In genomic region chr9:43101936-43102595, GRCm38 (mm10) we compare ENCODE assay signal across 7 mouse cellular contexts. TPM values are rescaled to one million over a fixed set of nuclear protein-coding genes. Genes with fewer than 3 reads are reported as not detected.
DNase-seq lines count a peak whose midpoint lies in the region; ATAC-seq and TF ChIP-seq lines count a peak whose summit lies in the region.

No protein-coding gene starts in this region.

- 0 out of 2 replicates have a peak overlapping the region, but pooled peaks have one; percentile 80 for H3K4me2 ChIP-seq in embryonic facial prominence, embryonic 12.5 days (replicated peaks)
- peak overlapping the region; percentile 83 for H3K4me2 ChIP-seq in hindbrain, embryonic 15.5 days
- no peak overlapping the region for H3K4me2 ChIP-seq in midbrain, embryonic 11.5 days

- no peaks in the 10 kb centered on the region; the same call in 1 of the 2 replicates for H3K4me1 ChIP-seq in bone marrow, adult 2 months (ENCODE audit: control insufficient read depth, insufficient read depth, low read length)
- peaks cover 21% of the 10 kb centered on the region for H3K4me1 ChIP-seq in embryonic facial prominence, embryonic 12.5 days
- H3K4me1 ChIP-seq in hindbrain, embryonic 15.5 days (replicated peaks) = peaks cover 49% of the 10 kb centered on the region
- peaks cover 21% of the 10 kb centered on the region for H3K4me1 ChIP-seq in midbrain, embryonic 11.5 days (ENCODE audit: control insufficient read depth, insufficient read depth, low read length)

- WGBS in bone marrow, adult 2 months = 51% methylated on average over 8 of the region's 8 CpGs
- WGBS in embryonic facial prominence, embryonic 12.5 days = 72% methylated on average over 8 of the region's 8 CpGs
- WGBS in hindbrain, embryonic 15.5 days = 71% methylated on average over 8 of the region's 8 CpGs
- WGBS in midbrain, embryonic 11.5 days = 81% methylated on average over 8 of the region's 8 CpGs

- peak overlapping the region; percentile 55; the same call in 1 of the 2 replicates for H3K27ac ChIP-seq in bone marrow, adult 2 months (ENCODE audit: control insufficient read depth, insufficient read depth, low read depth, low read length, poor library complexity)
- H3K27ac ChIP-seq in embryonic facial prominence, embryonic 12.5 days = no peak overlapping the region
- H3K27ac ChIP-seq in hindbrain, embryonic 15.5 days (replicated peaks) = no peak overlapping the region
- H3K27ac ChIP-seq in midbrain, embryonic 11.5 days (ENCODE audit: low read depth, low read length) = peak overlapping the region; percentile 12; the same call in 1 of the 2 replicates

- ATAC-seq in embryonic facial prominence, embryonic 12.5 days (ENCODE audit: insufficient number of reproducible peaks, insufficient read depth, low FRiP score, low TSS enrichment) = no peak
- ATAC-seq in hindbrain, embryonic 15.5 days (ENCODE audit: low FRiP score, low read depth) = no peak
- no peak for ATAC-seq in midbrain, embryonic 11.5 days (ENCODE audit: low FRiP score)

- TF ChIP-seq POLR2A in bone marrow, adult 2 months (IDR thresholded peaks at IDR 0.05; ENCODE audit: borderline replicate concordance, control insufficient read depth, low read depth, low read length) = no peak

- no peak for TF ChIP-seq CTCF in bone marrow, adult 2 months (IDR thresholded peaks at IDR 0.05; ENCODE audit: control insufficient read depth, insufficient read depth, low read length)

- no peak for DNase-seq in midbrain, embryonic 11.5 days (ENCODE audit: low spot score, missing footprints)
- DNase-seq in Muller cell, postnatal 12 days (ENCODE audit: inconsistent ontology term) = no peak
- DNase-seq in urinary bladder, postnatal 14 days (ENCODE audit: low spot score) = no peak
- DNase-seq in gastrocnemius, postnatal 36 days = no peak

- no peak overlapping the region for H3K4me3 ChIP-seq in bone marrow, adult 2 months (replicated peaks; ENCODE audit: control insufficient read depth, low read depth, low read length)
- no peak overlapping the region for H3K4me3 ChIP-seq in embryonic facial prominence, embryonic 12.5 days
- no peak overlapping the region for H3K4me3 ChIP-seq in hindbrain, embryonic 15.5 days
- H3K4me3 ChIP-seq in midbrain, embryonic 11.5 days (ENCODE audit: low read depth, low read length) = no peak overlapping the region

- no peak overlapping the region for H3K9ac ChIP-seq in embryonic facial prominence, embryonic 12.5 days
- no peak overlapping the region for H3K9ac ChIP-seq in hindbrain, embryonic 15.5 days
- no peak overlapping the region for H3K9ac ChIP-seq in midbrain, embryonic 11.5 days (ENCODE audit: low read length)

- H3K9me3 ChIP-seq in embryonic facial prominence, embryonic 12.5 days = no peaks in the 10 kb centered on the region
- no peaks in the 10 kb centered on the region for H3K9me3 ChIP-seq in hindbrain, embryonic 15.5 days
- no peaks in the 10 kb centered on the region for H3K9me3 ChIP-seq in midbrain, embryonic 11.5 days (ENCODE audit: control insufficient read depth, low read length)

- H3K27me3 ChIP-seq in embryonic facial prominence, embryonic 12.5 days = no peaks in the 10 kb centered on the region
- H3K27me3 ChIP-seq in hindbrain, embryonic 15.5 days = no peaks in the 10 kb centered on the region
- H3K27me3 ChIP-seq in midbrain, embryonic 11.5 days (ENCODE audit: control insufficient read depth, insufficient read depth, low read length) = no peaks in the 10 kb centered on the region

- H3K36me3 ChIP-seq in embryonic facial prominence, embryonic 12.5 days = no peaks in the 10 kb centered on the region
- H3K36me3 ChIP-seq in hindbrain, embryonic 15.5 days = no peaks in the 10 kb centered on the region
- H3K36me3 ChIP-seq in midbrain, embryonic 11.5 days (ENCODE audit: control insufficient read depth, insufficient read depth, low read length) = no peaks in the 10 kb centered on the region

- intact Hi-C loops in gastrocnemius, postnatal 36 days (cut with DNase I) = loop anchor here (5.0 kb wide), 1 partner anchor 35 kb away; no protein-coding TSS in a partner anchor

RNA-seq across cellular contexts. Expression of gene Arhgef12, which starts 5.0 kb away (rescaled TPM):
- polyA plus RNA-seq in bone marrow, adult 2 months (2011; ENCODE audit: insufficient read depth, insufficient read length, low replicate concordance, missing spikeins) = 21.1 and 29.7 TPM in 2 replicates
- 17.0 and 19.7 TPM in 2 replicates for polyA plus RNA-seq in embryonic facial prominence, embryonic 12.5 days (2016; fragmentation: Nextera tagmentation; extraction: Ambion mirVana)
- polyA plus RNA-seq in hindbrain, embryonic 15.5 days (2015; fragmentation: Nextera tagmentation; extraction: Ambion mirVana) = 18.5 and 20.3 TPM in 2 replicates
- 9.2 and 10.0 TPM in 2 replicates for polyA plus RNA-seq in midbrain, embryonic 11.5 days (2014; fragmentation: Nextera tagmentation; extraction: Ambion mirVana)
- 10 to 100 TPM; 44.9 to 45.2 TPM for total RNA-seq in gastrocnemius, postnatal 36 days (2021)

RNA-seq across cellular contexts. Expression of gene Tmem136, which starts 14.3 kb away (rescaled TPM):
- 2.1 TPM in 1 of 2 replicates, not detected in the other for polyA plus RNA-seq in bone marrow, adult 2 months (2011; ENCODE audit: insufficient read depth, insufficient read length, low replicate concordance, missing spikeins)
- 10.0 and 11.2 TPM in 2 replicates for polyA plus RNA-seq in embryonic facial prominence, embryonic 12.5 days (2016; fragmentation: Nextera tagmentation; extraction: Ambion mirVana)
- 7.2 and 10.0 TPM in 2 replicates for polyA plus RNA-seq in hindbrain, embryonic 15.5 days (2015; fragmentation: Nextera tagmentation; extraction: Ambion mirVana)
- 13.9 and 17.5 TPM in 2 replicates for polyA plus RNA-seq in midbrain, embryonic 11.5 days (2014; fragmentation: Nextera tagmentation; extraction: Ambion mirVana)
- 1 to 10 TPM; 1.1 to 3.2 TPM for total RNA-seq in gastrocnemius, postnatal 36 days (2021)

Comparison
In these comparisons a context has a peak if more than half of its experiments do, and no peak if none do; other contexts are left out.
1. H3K27ac ChIP-seq: peak in bone marrow, adult 2 months (single experiment) and midbrain, embryonic 11.5 days (single experiment); none in embryonic facial prominence, embryonic 12.5 days (single experiment) and hindbrain, embryonic 15.5 days (single experiment).